Mouse (Mus musculus) myocyte (in vitro differentiated cells): Measurements from ENCODE around the gene Pou2f2. TPM values are rescaled to one million over a fixed set of nuclear protein-coding genes. Genes with fewer than 3 reads are reported as not detected.

ENCODE experiments used
- H3K27me3 ChIP-seq: one replicate; pipeline ENCODE4 v1.6.1; 2011; ENCODE audit not compliant: control insufficient read depth, insufficient read depth, insufficient read length
- H3K36me3 ChIP-seq: one replicate; pipeline ENCODE4 v1.6.1; 2011; ENCODE audit not compliant: control insufficient read depth, insufficient read depth
- H3K4me2 ChIP-seq: one replicate; pipeline ENCODE4 v1.6.1; 2011; ENCODE audit warnings: low read depth, control low read depth
- H3K4me3 ChIP-seq: one replicate; pipeline ENCODE4 v1.5.1; 2011; ENCODE audit warnings: mild to moderate bottlenecking, control low read depth, moderate library complexity
- H3K79me2 ChIP-seq: one replicate; pipeline ENCODE4 v1.6.1; 2011; ENCODE audit not compliant: control insufficient read depth, insufficient read depth
- H3ac ChIP-seq: one replicate; pipeline ENCODE4 v1.6.1; 2011; ENCODE audit not compliant: control insufficient read depth, insufficient read length
- CEBPB ChIP-seq: IDR thresholded peaks from 2 replicates; pipeline ENCODE4 v1.6.1; 2011; ENCODE audit warnings: mild to moderate bottlenecking, moderate library complexity; ENCODE audit not compliant: poor library complexity, insufficient read depth, severe bottlenecking
- E2F4 ChIP-seq: IDR thresholded peaks from one replicate; pipeline ENCODE4 v1.6.1; 2011; ENCODE audit warnings: mild to moderate bottlenecking, control low read depth, moderate library complexity; ENCODE audit not compliant: insufficient read depth
- MAX ChIP-seq: IDR thresholded peaks from one replicate; pipeline ENCODE4 v1.6.1; 2011; ENCODE audit warnings: low read depth, mild to moderate bottlenecking, control low read depth
- MYOD1 ChIP-seq, 3 experiments: IDR thresholded peaks; one replicate each; pipeline ENCODE4 v1.6.1; 2011; ENCODE audit warnings: control low read depth in 2 of 3, low read depth in 2 of 3, mild to moderate bottlenecking in 2 of 3, moderate library complexity in 1 of 3; ENCODE audit not compliant: insufficient read length in 2 of 3, control insufficient read depth in 1 of 3
- MYOG ChIP-seq, 3 experiments: IDR thresholded peaks; one replicate each; pipeline ENCODE4 v1.6.1; 2011; ENCODE audit warnings: control low read depth in 2 of 3, low read depth in 2 of 3, mild to moderate bottlenecking in 2 of 3; ENCODE audit not compliant: insufficient read length in 2 of 3, control insufficient read depth in 1 of 3, insufficient read depth in 1 of 3
- POLR2A ChIP-seq: IDR thresholded peaks from one replicate; pipeline ENCODE4 v1.6.1; 2011; ENCODE audit warnings: low read depth, mild to moderate bottlenecking, control low read depth, moderate library complexity; ENCODE audit not compliant: insufficient read length
- POLR2AphosphoS2 ChIP-seq: IDR thresholded peaks from one replicate; pipeline ENCODE4 v1.6.1; 2011; ENCODE audit warnings: low read depth, control low read depth; ENCODE audit not compliant: insufficient read length
- REST ChIP-seq: IDR thresholded peaks from one replicate; pipeline ENCODE4 v1.6.1; 2011; ENCODE audit warnings: mild to moderate bottlenecking, control low read depth, moderate library complexity; ENCODE audit not compliant: insufficient read depth, insufficient read length
- SRF ChIP-seq: IDR thresholded peaks from one replicate; pipeline ENCODE4 v1.6.1; 2011; ENCODE audit warnings: low read depth; ENCODE audit not compliant: control insufficient read depth, insufficient read length
- TCF12 ChIP-seq: IDR thresholded peaks from one replicate; pipeline ENCODE4 v1.6.1; 2011; ENCODE audit warnings: mild to moderate bottlenecking, control low read depth; ENCODE audit not compliant: poor library complexity, insufficient read depth, severe bottlenecking
- TCF3 ChIP-seq: IDR thresholded peaks from one replicate; pipeline ENCODE4 v1.6.1; 2011; ENCODE audit warnings: low read depth, control low read depth; ENCODE audit not compliant: insufficient read length
- USF1 ChIP-seq: IDR thresholded peaks from one replicate; pipeline ENCODE4 v1.6.1; 2011; ENCODE audit warnings: low read depth, mild to moderate bottlenecking, control low read depth, moderate library complexity
- polyA plus RNA-seq: library from polyadenylated mRNA; unstranded; fragments of >200 nt; fragmentation: generic; extraction: Trizol; gene quantifications from one replicate; pipeline ENCODE4 v1.2.1, GENCODE M21; 2012; ENCODE audit warnings: missing spikeins

Gene Pou2f2
- 0.01 TPM for polyA plus RNA-seq

DNA sequence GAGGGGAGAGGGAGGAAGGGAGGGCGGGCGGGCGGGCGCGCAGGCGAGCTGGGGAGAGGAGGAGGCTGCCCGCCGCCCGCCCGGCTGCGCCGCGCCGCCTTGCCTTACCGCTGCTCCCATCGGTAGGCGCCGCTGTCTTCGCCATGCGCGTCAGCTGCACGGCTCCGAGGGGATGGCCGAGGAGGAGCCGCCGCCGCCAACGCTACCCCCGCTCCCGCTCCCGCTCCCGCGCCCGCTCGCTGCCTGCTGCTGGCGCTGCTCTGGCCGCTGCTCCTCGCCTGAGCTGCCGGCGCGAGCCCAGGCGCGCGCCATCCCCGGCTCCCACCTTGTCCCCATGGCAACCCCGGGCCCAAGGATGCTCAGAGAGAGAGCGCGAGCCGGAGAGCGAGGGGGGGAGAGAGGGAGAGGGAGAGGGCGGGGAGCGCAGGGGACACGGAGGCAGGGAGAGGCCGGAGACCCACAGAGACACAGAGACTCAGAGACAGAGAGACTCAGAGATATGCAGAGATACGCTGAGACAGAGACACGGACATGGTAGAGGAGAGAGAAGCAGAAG is at the start of gene Pou2f2:
Pou2f2 (minus strand) TSS at position 121 of the 556 bp plus-strand sequence.
- no peaks in the 10 kb centered on the region for H3K36me3 ChIP-seq
- no peak within 1 kb of the TSS for H3K4me3 ChIP-seq
- H3K79me2 ChIP-seq: no peaks in the 10 kb centered on the region
- TF ChIP-seq MYOG (IDR thresholded peaks at IDR 0.05; ENCODE audit: control insufficient read depth in 1 of 3, insufficient read depth in 1 of 3, insufficient read length in 2 of 3, low read depth in 2 of 3) (peak in 1 of 3 experiments; percentile 36), TCF12 (no peak), MYOD1 (IDR thresholded peaks at IDR 0.05; ENCODE audit: control insufficient read depth in 1 of 3, insufficient read length in 2 of 3, low read depth in 2 of 3) (peak in 2 of 3 experiments; percentile 33 to 34)
- H3K27me3 ChIP-seq: peaks cover 68% of the 10 kb centered on the region
- H3ac ChIP-seq: no peak within 1 kb of the TSS
- peak within 1 kb of the TSS; percentile 24 for H3K4me2 ChIP-seq

DNA sequence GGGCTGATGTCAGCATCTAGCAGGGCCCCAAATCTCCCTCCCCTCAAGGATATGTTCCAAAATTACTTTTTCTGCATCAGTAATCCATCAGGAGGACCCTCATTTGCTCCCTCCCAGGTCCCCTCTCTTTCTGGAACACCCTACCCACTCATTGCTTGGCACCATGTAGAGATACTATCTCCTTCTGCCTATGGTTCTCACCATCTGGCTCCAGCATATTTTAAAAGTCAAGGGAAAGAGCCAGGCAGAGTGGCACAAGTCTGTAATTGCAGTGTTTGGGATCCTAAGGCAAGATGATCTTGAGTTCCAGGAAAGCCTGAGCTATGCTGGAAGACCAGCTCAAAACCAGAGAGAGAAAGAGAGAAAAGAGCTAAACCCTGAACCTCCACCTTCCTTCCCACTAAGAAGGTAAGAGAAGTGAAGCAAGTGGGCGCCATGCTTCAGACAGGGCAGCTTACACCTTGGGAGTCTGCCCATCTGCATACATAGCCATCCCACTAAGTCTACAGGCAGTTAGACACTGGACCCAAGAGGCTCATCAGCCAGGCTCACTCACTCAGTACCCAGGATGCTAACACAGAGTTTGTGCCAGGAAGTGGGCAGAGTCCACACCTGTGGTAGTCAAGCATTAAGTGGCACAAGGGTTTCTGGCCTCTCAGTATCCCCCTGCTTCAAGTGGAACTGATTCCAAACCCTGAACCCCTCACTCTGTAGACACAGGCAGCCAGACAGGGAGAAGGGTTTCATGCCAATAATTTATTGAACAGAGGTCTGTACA is 48.2 kb upstream of the Pou2f2 start:
- Histone ChIP-seq H3K79me2 (peaks cover 11% of the 10 kb centered on the region), H3K4me2 (no peak overlapping the region), H3K4me3 (no peak overlapping the region), H3K36me3 (peaks cover 15% of the 10 kb centered on the region), H3ac (no peak overlapping the region), H3K27me3 (no peaks in the 10 kb centered on the region)
- TF ChIP-seq POLR2AphosphoS2 (peak; percentile 37), REST (no peak), TCF3 (no peak)

DNA sequence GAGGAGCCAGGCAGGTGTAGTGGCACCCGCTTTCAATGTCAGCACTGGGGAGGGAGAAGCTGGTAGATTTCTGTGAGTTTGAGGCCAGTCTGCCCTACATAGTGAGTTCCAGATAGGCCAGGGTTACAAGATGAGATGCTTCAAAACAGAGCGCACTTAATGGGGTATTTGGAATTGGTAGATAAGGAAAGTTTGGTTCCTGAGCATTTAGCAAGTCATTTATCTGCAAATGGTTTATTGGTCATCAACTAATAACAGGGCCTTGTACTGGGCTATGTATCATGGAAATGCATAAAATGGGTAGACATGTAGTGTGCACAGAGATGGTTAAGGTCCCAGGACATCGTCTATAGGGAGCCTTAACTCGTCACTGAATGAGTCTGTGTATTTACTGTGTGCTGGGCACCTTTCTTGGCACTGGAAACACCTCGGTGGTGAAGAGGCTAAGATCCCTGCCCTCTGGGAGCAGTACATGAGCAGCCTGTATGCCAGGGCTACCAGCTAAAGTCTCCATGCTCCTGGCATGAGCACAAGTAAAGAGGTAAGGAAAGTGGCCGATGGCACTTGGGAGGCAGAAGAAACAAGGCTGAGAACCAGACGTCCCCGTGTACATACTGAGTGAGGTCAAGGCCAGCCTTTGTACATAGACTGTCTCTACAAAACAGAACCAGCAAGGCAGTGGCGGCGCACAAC is 42.9 kb upstream of the Pou2f2 start:
- Histone ChIP-seq H3ac (no peak overlapping the region), H3K4me2 (peak overlapping the region; percentile 86), H3K79me2 (peaks cover 21% of the 10 kb centered on the region), H3K27me3 (no peaks in the 10 kb centered on the region), H3K36me3 (peaks cover 4% of the 10 kb centered on the region), H3K4me3 (peak overlapping the region; percentile 90)
- TF ChIP-seq CEBPB (no peak), USF1 (no peak), E2F4 (no peak), TCF12 (no peak), MYOD1 (IDR thresholded peaks at IDR 0.05; ENCODE audit: control insufficient read depth in 1 of 3, insufficient read length in 2 of 3, low read depth in 2 of 3) (no peak), MAX (no peak)

DNA sequence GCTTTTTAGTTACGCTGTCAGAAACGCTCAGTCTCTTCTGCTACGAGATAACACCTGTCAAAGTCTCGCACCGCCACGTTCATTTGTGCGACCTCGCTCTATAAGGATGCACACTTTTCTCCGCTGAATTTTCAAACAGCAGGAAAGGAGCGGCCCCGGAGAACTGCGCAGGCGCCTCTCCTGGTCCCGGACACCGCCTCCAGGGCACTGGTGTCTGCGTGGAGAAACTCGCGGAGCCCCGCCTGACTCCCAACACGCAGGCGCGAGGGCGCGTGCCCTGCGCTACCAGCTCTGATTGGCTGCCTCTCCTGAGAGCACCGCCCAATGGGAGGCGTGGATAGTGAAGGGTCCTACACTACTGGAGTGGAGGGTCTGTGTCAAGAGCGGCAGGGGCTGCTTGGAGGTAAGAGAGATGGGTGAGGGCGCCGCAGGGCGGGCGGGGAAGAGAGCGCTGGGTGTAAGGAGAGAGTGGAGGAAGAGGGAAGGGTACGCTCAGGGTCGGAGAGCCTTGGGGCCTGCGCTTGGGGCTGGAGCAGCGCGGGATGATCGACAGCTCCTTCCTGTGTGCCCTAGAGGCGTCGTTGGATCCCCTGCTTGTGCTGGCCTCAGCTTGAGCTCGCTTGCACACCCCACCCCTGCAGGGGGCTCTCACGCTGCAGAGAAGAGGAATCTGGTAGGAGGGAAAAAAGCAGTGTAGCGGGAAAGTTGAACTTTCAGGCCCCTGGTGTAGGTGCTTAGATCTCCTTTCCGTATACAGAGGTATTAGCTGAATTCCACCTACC is 41.8 kb upstream of the Pou2f2 start, which contains the start of gene Zfp526:
Zfp526 (plus strand) TSS at position 324 of the 782 bp plus-strand sequence.
- peak within 1 kb of the TSS; percentile 100 for H3K4me2 ChIP-seq
- TF ChIP-seq POLR2AphosphoS2 (peak; percentile 79), POLR2A (peak; percentile 57), TCF3 (no peak), E2F4 (peak; percentile 64), SRF (no peak), REST (no peak), CEBPB (no peak), TCF12 (no peak), USF1 (peak; percentile 67), MAX (no peak), MYOG (IDR thresholded peaks at IDR 0.05; ENCODE audit: control insufficient read depth in 1 of 3, insufficient read depth in 1 of 3, insufficient read length in 2 of 3, low read depth in 2 of 3) (peak in 1 of 3 experiments; percentile 19), MYOD1 (IDR thresholded peaks at IDR 0.05; ENCODE audit: control insufficient read depth in 1 of 3, insufficient read length in 2 of 3, low read depth in 2 of 3) (no peak)
- H3ac ChIP-seq: peak within 1 kb of the TSS; percentile 34
- H3K36me3 ChIP-seq: peaks cover 1% of the 10 kb centered on the region
- H3K79me2 ChIP-seq: peaks cover 19% of the 10 kb centered on the region
- H3K4me3 ChIP-seq: peak within 1 kb of the TSS; percentile 90
- no peaks in the 10 kb centered on the region for H3K27me3 ChIP-seq
